Mouse (Mus musculus) hindbrain, embryonic 16.5 days (tissue): Measurements from ENCODE around the gene Gm5485. TPM values are rescaled to one million over a fixed set of nuclear protein-coding genes. Genes with fewer than 3 reads are reported as not detected.
A peak's percentile ranks its signal among the peaks of the same experiment; 100 is the strongest.

Experiments
- ATAC-seq: fragments of 200-750 bp; cut with Nextera tagmentation; 2 replicates; pipeline ENCODE4 v1.8.0; 2017; ENCODE audit warnings: moderate TSS enrichment, moderate library complexity
- H3K27ac ChIP-seq: fragments of 300-500 bp; sonication (generic); 2 replicates; pipeline ENCODE4 v1.5.1; 2014; ENCODE audit warnings: low read depth, mild to moderate bottlenecking, control low read depth, low read length, moderate library complexity
- H3K27me3 ChIP-seq: fragments of 300-500 bp; sonication (generic); replicated peaks from 2 replicates; pipeline ENCODE4 v1.6.1; 2014; ENCODE audit warnings: low read length; ENCODE audit not compliant: control insufficient read depth, insufficient read depth
- H3K36me3 ChIP-seq: fragments of 300-500 bp; sonication (generic); 2 replicates; pipeline ENCODE4 v1.6.1; 2014; ENCODE audit warnings: mild to moderate bottlenecking, low read length, moderate library complexity, mixed read lengths; ENCODE audit not compliant: control insufficient read depth, insufficient read depth
- H3K4me1 ChIP-seq: fragments of 300-500 bp; sonication (generic); 2 replicates; pipeline ENCODE4 v1.6.1; 2014; ENCODE audit warnings: low read depth, low read length; ENCODE audit not compliant: control insufficient read depth, insufficient read depth
- H3K4me2 ChIP-seq: fragments of 300-500 bp; sonication (generic); 2 replicates; pipeline ENCODE4 v1.6.1; 2014; ENCODE audit warnings: mild to moderate bottlenecking, low read length, control low read depth, moderate library complexity
- H3K4me3 ChIP-seq: fragments of 300-500 bp; sonication (generic); 2 replicates; pipeline ENCODE4 v1.5.1; 2014; ENCODE audit warnings: mild to moderate bottlenecking, low read length, control low read depth, moderate library complexity
- H3K9ac ChIP-seq: fragments of 300-500 bp; sonication (generic); 2 replicates; pipeline ENCODE4 v1.6.1; 2014; ENCODE audit warnings: low read depth, mild to moderate bottlenecking, control low read depth, low read length, moderate library complexity
- H3K9me3 ChIP-seq: fragments of 300-500 bp; sonication (generic); 2 replicates; pipeline ENCODE4 v1.6.1; 2014; ENCODE audit warnings: mild to moderate bottlenecking, low read length, moderate library complexity; ENCODE audit not compliant: control insufficient read depth
- WGBS: fragments of 180-500 bp; shearing (Covaris S2); extraction: QIAGEN DNeasy Blood & Tissue Kit; methylation state at CpG from one replicate; pipeline ENCODE4 v1.1.7; 2014; 5-methylcytosine and 5-hydroxymethylcytosine counted together
- polyA plus RNA-seq: library from polyadenylated mRNA; unstranded; fragments of >200 nt; fragmentation: Nextera tagmentation; extraction: Ambion mirVana; gene quantifications from 2 replicates; pipeline ENCODE4 v1.2.1, GENCODE M21; 2015

Gm5485 gene
- polyA plus RNA-seq, 1 experiment from 2014 or later, result not detected

DNA sequence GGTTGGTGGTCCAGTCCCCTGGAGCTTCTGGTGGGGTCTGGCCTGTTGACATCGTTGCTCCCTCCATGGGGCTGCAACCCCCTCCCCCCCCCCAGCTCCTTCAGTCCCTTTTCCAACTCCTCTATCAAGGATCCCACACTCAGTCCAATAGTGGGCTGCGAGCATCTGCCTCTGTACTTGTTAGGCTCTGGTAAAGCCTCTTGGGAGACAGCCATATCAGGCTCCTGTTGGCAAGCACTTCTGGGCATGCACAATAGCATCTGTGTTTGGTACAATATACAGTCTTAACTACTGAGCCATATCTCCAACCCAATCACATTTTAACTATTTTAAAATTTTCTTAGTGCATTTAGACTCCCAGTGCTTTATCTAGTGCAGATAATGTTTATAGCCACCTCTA is 25.2 kb downstream of the Gm5485 start:
- Histone ChIP-seq H3K9ac (no peak overlapping the region), H3K4me1 (no peaks in the 10 kb centered on the region), H3K27me3 (no peaks in the 10 kb centered on the region), H3K36me3 (no peaks in the 10 kb centered on the region), H3K9me3 (no peaks in the 10 kb centered on the region), H3K4me2 (no peak overlapping the region), H3K4me3 (no peak overlapping the region), H3K27ac (no peak overlapping the region)
- no peak for ATAC-seq
- WGBS, result 82% methylated on average over 2 of the region's 2 CpGs

DNA sequence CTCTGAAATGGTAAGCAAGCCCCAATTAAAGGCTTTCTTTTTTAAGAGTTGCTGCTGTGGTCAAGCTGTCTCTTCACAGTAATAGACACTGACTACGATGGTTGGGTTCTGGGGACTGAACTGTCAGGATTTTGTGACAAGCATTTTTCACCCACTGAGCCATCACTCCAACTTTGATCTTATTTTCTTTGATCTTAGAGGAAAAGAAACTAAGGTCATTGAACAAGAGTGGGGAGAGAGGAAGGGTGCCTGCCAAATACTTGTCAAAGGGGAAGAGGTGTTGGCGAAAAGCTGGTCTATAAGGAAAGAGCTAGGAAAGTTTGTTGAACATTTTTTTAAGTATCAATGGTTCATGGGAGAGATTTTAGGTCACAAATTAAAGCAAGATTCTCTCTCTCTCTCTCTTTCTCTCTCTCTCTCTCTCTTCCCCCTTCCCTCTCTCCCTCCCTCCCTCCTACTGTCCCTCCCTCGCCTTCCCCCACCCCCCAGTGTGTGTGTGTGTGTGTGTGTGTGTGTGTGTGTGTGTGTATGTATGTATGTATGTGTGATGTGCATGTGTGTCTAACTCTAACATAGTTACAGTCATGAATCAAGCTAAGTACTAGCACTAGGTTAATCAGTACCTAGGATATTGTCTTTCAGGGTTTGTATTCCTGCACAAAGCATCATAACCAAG is 28.5 kb downstream of the Gm5485 start:
- ATAC-seq, result no peak
- WGBS, result 86% methylated on average over 3 of the region's 3 CpGs
- H3K4me1 ChIP-seq, result no peaks in the 10 kb centered on the region

DNA sequence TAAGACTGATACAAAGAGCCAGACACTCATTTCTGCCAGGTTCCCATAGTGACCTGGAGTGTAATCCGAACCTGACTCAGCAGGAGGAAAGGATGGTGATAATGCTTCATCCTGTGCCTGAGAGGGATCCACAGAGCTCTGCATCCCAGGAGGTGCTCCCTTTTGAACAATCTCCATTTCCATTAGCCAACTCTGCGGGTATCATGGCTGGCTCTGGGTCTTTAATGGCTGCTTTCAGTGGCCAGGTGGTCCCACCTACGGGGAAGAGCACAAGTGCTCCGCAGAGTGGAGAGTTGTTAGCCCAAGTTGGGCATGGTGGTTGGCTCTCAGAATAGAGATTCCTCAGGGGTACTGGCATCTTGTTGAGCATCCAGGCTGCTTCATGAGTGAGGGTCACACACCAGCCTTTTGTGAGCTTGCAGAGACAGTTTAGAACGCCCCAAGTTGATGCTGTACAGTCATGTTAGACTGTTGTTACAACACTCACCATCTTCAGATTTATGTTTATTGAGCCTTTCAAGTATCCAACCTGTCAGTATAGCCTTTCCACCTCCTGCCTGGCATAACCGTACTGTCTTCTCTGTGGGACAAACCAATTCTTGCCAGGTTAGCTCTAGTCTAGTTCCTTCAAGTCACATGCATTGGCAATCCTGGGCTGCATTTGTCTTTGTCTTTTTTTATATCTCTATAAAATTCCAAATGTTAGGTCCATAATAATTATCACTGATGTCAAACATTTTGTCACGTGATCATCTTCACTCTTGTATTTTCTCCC is 38.3 kb downstream of the Gm5485 start:
- ATAC-seq, result peak; percentile 56; the same call in 1 of the 2 replicates

More for the DNA sequence above, 28.5 kb downstream of the Gm5485 start:
- H3K9me3 ChIP-seq, result no peaks in the 10 kb centered on the region
- no peaks in the 10 kb centered on the region for H3K36me3 ChIP-seq
- H3K27me3 ChIP-seq, result no peaks in the 10 kb centered on the region
- no peak overlapping the region for H3K27ac ChIP-seq
- H3K9ac ChIP-seq, result no peak overlapping the region
- H3K4me2 ChIP-seq, result no peak overlapping the region
- no peak overlapping the region for H3K4me3 ChIP-seq

DNA sequence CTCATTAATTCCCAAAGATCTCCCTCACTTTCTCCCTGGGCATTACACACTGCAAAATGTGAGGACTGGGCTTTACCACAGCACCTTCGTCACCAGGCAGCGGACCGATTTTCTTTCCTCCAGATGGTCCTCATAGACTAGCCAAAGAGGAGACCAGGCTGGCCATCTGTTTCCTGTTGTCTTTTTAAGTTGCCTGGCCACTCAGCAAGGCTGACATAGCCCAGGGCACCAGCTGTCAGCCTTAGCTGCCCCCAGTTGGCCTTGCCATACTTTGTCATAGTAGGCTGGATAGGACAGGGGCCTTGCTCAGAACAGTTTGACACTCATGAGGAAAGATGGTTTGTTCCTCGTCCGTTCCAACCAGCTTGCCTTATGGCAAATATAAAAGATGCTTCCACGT is 39.8 kb downstream of the Gm5485 start:
- no peak overlapping the region for H3K27ac ChIP-seq
- no peaks in the 10 kb centered on the region for H3K27me3 ChIP-seq
- H3K4me2 ChIP-seq, result no peak overlapping the region
- H3K9ac ChIP-seq, result no peak overlapping the region
- no peaks in the 10 kb centered on the region for H3K4me1 ChIP-seq
- 80% methylated on average over 6 of the region's 6 CpGs for WGBS
- peak; percentile 82 for ATAC-seq
- H3K36me3 ChIP-seq, result no peaks in the 10 kb centered on the region
- H3K9me3 ChIP-seq, result no peaks in the 10 kb centered on the region
- H3K4me3 ChIP-seq, result no peak overlapping the region

More for the DNA sequence above, 38.3 kb downstream of the Gm5485 start:
- Histone ChIP-seq H3K9me3 (no peaks in the 10 kb centered on the region), H3K4me2 (no peak overlapping the region), H3K4me3 (no peak overlapping the region), H3K27me3 (no peaks in the 10 kb centered on the region), H3K36me3 (no peaks in the 10 kb centered on the region), H3K9ac (no peak overlapping the region), H3K4me1 (no peaks in the 10 kb centered on the region), H3K27ac (no peak overlapping the region)
- WGBS, result 80% methylated on average over 7 of the region's 7 CpGs

DNA sequence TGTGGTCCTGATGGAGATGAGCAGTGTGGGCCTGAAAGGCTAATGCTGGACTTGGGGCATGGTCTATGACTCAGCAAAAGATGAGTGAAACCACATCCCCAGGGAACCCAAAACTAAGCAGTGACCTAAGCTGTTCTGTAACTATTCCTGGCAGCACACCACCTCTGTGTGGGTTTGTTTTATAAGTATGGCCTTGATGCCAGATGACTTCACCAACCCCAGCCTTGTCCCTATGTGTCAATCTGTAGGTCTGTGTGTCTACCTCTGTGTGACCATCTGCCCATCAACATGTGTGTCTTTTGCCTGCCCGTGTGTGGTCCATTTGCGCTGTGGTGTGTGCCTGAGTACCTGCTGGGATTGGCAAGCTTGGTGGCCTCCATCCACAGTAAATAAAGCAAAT is 44.1 kb downstream of the Gm5485 start:
- peaks cover 2% of the 10 kb centered on the region; the same call in 1 of the 2 replicates for H3K9me3 ChIP-seq
- 86% methylated on average over 2 of the region's 2 CpGs for WGBS
- no peak overlapping the region for H3K4me2 ChIP-seq
- peak; percentile 34; the same call in 1 of the 2 replicates for ATAC-seq
- no peaks in the 10 kb centered on the region for H3K27me3 ChIP-seq
- H3K36me3 ChIP-seq, result no peaks in the 10 kb centered on the region
- no peaks in the 10 kb centered on the region for H3K4me1 ChIP-seq
- no peak overlapping the region for H3K9ac ChIP-seq
- no peak overlapping the region for H3K27ac ChIP-seq
- H3K4me3 ChIP-seq, result no peak overlapping the region

DNA sequence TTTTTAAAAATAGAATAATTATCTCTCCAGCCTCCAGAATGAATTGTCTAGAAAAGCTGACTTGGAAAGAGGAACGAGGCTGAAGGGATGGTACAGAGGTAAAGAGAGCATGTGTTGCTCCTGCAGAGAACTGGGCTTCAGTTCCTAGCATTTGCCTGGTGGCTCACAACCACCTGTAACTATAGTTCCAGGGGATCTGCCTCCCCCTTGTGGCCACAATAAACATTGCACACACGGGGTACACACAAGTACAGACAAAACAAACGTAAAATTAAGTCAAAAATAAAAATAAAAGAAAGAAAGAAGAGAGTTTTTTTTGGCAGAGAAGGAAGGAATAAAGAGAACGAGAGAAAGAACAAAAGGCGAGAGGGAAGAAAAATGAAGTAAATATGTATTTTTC is 45.4 kb downstream of the Gm5485 start:
- ATAC-seq, result no peak
- H3K36me3 ChIP-seq, result no peaks in the 10 kb centered on the region
- no peaks in the 10 kb centered on the region for H3K4me1 ChIP-seq
- H3K27ac ChIP-seq, result no peak overlapping the region
- no peaks in the 10 kb centered on the region for H3K27me3 ChIP-seq
- H3K4me2 ChIP-seq, result no peak overlapping the region
- H3K9ac ChIP-seq, result no peak overlapping the region
- no peak overlapping the region for H3K4me3 ChIP-seq
- peaks cover 2% of the 10 kb centered on the region; the same call in 1 of the 2 replicates for H3K9me3 ChIP-seq
- 93% methylated on average over 5 of the region's 5 CpGs for WGBS

DNA sequence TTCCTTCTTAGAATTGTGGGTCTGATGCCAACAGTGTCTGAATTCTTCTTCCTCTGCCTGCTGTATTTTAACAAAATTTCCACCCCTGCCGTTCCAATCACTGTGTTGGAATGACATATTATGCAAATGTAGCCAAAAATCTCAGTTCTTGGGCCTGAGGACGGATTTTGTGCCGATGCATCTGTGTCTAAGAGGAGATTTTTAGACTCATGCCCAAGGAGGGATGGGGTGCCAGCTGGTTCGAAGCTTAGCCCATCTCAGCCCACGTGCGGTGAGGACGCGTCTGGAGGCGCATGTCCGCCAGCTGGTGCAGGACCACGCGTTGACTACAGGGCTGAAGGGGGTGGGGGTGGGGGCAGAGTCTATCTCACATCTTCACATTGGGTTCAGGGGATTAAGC is 51.3 kb downstream of the Gm5485 start:
- H3K27me3 ChIP-seq, result no peaks in the 10 kb centered on the region
- WGBS, result 91% methylated on average over 12 of the region's 12 CpGs
- no peak overlapping the region for H3K4me3 ChIP-seq
- no peak overlapping the region for H3K4me2 ChIP-seq
- peak; percentile 72; the same call in 1 of the 2 replicates for ATAC-seq
- no peak overlapping the region for H3K9ac ChIP-seq
- H3K4me1 ChIP-seq, result no peaks in the 10 kb centered on the region
- H3K27ac ChIP-seq, result no peak overlapping the region
- H3K9me3 ChIP-seq, result no peaks in the 10 kb centered on the region
- no peaks in the 10 kb centered on the region for H3K36me3 ChIP-seq

DNA sequence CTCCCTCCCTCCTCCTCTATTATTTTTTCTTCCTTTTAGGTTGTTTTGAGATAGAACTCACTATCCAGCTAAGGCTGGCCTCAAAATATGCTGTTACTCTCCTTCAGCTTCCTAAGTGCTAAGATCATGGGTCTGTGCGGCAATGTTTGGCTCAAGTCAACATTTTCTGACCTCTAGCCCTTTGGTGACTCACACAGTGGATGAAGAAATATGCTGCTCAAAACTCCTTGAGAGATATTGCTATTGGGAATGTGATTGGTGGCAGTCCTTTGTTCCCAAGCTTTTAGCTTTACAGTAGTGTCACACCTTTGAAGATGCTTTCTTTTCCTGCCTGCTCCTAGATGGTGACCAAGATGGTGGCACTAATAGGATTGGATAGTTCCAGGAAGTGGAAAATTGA is 55.8 kb downstream of the Gm5485 start:
- H3K27ac ChIP-seq, result no peak overlapping the region
- no peaks in the 10 kb centered on the region for H3K4me1 ChIP-seq
- no peaks in the 10 kb centered on the region for H3K27me3 ChIP-seq
- 97% methylated on average over 1 of the region's 1 CpGs for WGBS
- ATAC-seq, result no peak
- no peaks in the 10 kb centered on the region for H3K9me3 ChIP-seq
- H3K36me3 ChIP-seq, result no peaks in the 10 kb centered on the region
- no peak overlapping the region for H3K4me2 ChIP-seq
- no peak overlapping the region for H3K4me3 ChIP-seq
- no peak overlapping the region for H3K9ac ChIP-seq

DNA sequence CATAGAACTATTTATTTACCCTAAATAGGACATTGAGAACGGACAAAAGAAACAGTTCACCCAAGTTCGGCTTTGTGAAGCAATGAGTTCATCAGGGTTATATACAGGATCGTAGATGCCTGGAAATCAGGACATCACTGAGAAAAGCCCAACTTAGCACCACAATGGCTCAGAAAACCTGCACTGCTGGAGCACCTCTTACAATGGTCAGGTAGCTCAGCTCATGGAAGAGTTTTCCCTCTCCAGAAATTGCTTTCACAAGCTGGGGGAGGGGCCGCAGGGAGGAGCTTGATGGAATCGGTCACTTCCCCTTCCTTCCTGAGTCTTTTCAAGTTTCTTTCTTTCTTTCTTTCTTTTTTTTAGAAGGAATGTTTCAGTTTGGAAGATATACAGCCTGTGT is 56.5 kb downstream of the Gm5485 start:
- H3K36me3 ChIP-seq, result no peaks in the 10 kb centered on the region
- no peak overlapping the region for H3K4me2 ChIP-seq
- H3K27me3 ChIP-seq, result no peaks in the 10 kb centered on the region
- no peak for ATAC-seq
- H3K4me1 ChIP-seq, result no peaks in the 10 kb centered on the region
- WGBS, result 88% methylated on average over 5 of the region's 5 CpGs
- H3K4me3 ChIP-seq, result no peak overlapping the region
- H3K9ac ChIP-seq, result no peak overlapping the region
- H3K9me3 ChIP-seq, result no peaks in the 10 kb centered on the region
- no peak overlapping the region for H3K27ac ChIP-seq
